Mouse (Mus musculus) thymus, postnatal 25 days (tissue): ENCODE measurements around the gene Nhlrc3.

Experiments
- DNase-seq: peaks from one replicate; pipeline ENCODE4 v3.0.0; 2022

Nhlrc3 gene

GRCm38 (mm10) chr3:53463046-53463764 is at the start of gene Nhlrc3, which contains the start of gene Proser1:
Nhlrc3 (minus strand) TSS chr3:53463332.
Proser1 (plus strand) TSS chr3:53463666.
- peak; percentile 91 for DNase-seq

DNA sequence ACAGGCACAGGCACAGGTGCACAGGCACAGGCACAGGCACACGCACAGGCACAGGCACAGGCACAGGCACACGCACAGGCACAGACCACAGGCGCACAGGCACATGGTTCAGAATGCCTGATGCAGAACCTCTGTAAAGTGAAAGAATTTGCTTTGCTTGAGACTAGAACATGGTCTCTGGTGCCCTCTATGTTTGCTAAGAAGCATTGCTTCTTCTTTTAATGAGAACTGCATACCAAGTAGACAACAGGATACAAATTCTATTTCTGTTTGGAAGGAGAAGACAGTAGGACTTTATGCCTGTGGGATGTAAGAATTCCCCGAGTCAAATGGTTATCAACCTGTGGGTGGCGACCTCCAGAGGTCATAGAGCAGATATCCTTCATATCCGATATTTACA is 39.3 kb upstream of the Nhlrc3 start:
- DNase-seq: no peak

GRCm38 (mm10) chr3:53498351-53498905 is 35.3 kb upstream of the Nhlrc3 start:
- no peak for DNase-seq

GRCm38 (mm10) chr3:53488353-53488752 is 25.2 kb upstream of the Nhlrc3 start, which contains the start of gene Stoml3:
Stoml3 (plus strand) TSS chr3:53488653.
- DNase-seq: no peak

DNA sequence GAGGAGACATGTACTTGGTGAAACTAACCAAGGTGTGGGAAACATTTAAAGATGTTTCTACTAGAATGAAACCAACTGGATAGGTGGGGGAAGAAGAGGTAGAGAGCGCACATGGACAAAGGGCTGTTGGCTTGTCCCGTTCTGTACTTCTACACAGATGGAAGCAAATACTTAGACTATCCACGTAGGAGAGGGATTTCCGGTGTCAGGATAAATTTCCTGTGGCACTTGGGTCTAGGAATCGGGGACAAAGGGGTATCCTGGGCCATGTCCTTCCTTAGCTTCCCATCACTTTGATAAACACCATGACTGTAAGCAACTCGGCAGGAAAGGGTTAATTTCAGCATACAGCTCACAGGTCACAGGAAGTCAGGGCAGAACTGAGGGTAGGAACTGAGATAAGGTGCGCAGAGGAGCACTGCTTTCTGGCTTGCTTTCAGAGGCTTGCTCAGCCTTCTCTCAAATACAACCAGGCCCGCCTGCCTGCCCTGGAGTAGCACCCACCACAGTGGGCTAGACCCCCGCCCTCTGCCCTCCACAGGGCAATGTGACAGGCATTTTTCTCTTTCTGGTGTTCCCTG is 24.0 kb upstream of the Nhlrc3 start:
- DNase-seq: no peak

DNA sequence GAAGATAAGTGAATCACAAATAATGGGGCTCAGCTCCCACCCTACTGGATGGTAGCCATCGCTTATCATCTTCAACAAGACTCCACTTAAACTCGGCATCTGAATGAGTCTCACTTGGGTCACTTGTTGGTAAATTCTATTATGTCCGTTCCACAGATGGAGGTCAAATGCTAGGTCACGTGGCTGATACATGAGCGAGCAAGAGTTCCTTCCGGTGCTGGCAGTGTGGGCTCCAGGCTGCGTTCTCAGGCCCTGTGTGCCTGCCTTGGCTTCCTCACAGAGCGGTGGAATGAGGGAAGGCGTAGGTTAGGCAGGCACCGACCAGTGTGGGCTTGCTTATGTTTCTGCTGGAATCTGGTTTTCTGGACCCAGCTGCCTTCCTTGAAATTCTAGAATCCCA is 23.4 kb upstream of the Nhlrc3 start:
- DNase-seq: no peak

GRCm38 (mm10) chr3:53483414-53484059 is 20.4 kb upstream of the Nhlrc3 start:
- DNase-seq: no peak

GRCm38 (mm10) chr3:53478419-53479046 is 15.4 kb upstream of the Nhlrc3 start:
- no peak for DNase-seq

DNA sequence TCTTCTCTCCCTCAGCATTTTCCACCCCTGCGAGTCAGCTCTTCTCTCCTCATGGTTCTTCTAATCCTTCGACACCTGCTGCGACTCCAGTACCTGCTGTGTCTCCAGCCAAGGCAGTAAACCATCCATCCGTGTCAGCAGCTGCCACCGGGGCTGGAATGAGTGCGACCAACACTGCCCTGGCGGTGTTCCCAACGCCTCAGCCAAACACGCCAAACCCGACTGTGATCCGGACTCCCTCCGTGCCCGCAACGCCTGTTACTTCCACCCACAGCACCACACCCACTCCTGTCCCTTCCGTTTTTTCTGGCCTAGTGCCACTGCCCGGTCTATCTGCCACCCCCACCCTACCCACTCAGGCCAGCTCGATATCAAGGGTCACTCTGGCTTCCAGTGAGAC is 14.3 kb upstream of the Nhlrc3 start:
- no peak for DNase-seq

DNA sequence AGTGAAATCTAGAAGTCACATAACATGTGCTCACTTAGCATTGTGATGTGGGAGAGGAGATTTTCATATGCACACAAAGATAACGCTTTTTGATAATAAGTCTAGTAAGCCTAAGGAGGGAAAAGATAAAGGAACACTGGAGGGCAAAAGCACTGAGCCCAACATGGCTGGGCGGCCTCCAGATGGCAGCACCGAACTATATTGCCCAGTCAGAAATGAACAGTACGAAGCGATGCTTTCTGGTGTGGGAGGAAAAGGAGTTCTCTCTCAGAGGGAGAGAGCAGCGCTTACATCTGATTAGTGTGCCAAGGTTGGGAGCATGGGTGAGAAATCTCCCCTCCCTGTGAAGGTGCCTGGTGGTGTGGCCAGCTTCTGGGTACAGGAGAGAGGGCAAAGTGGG is 12.8 kb upstream of the Nhlrc3 start:
- peak; percentile 19 for DNase-seq

GRCm38 (mm10) chr3:53474179-53474578 is 11.0 kb upstream of the Nhlrc3 start:
- no peak for DNase-seq

DNA sequence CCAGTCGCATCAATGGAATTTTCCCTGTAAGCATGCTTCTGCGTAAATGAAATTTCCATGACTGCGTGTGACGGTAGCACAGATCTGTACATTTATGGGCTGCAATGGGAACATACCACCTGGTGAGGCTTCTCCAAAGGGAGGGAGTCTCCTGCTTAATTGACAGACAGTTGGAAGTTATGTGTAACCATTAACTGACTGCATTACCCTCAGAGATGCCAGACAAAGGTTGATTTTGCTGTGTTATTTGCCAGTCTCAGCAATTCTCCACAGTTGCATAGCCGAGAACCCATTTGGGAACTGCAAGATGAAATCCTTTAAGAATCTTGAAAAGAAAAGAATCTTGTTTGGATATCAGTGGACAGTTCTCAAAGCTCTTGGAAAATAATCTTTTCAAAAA is 8.9 kb upstream of the Nhlrc3 start:
- DNase-seq: no peak

- DNase-seq: no peak
These were observed 6.5 kb upstream of the Nhlrc3 start for GRCm38 (mm10) chr3:53469650-53470049.

- no peak for DNase-seq
These were observed 4.2 kb upstream of the Nhlrc3 start for GRCm38 (mm10) chr3:53467356-53467755.

DNA sequence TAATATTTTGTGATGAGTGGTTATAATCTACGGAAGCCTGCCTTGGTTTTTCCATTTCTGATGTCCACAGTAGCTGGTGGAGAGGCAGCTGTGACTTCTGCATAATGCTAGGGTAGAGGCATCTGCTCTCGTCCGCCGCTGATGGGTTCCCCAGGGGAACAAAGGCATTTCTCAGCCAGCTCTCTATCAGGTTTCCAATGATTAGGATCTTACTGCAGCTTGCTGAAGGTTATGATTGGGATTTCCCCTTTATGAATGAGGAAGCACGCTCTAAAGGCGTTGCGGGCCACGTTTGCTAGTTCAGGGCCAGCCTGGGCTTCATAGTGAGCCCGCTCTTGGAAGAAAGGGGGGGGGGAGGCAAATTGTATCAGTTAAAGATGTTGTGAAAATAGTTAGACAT is 3.3 kb upstream of the Nhlrc3 start:
- DNase-seq: no peak

GRCm38 (mm10) chr3:53465330-53465729 is 2.2 kb upstream of the Nhlrc3 start:
- DNase-seq: no peak

DNA sequence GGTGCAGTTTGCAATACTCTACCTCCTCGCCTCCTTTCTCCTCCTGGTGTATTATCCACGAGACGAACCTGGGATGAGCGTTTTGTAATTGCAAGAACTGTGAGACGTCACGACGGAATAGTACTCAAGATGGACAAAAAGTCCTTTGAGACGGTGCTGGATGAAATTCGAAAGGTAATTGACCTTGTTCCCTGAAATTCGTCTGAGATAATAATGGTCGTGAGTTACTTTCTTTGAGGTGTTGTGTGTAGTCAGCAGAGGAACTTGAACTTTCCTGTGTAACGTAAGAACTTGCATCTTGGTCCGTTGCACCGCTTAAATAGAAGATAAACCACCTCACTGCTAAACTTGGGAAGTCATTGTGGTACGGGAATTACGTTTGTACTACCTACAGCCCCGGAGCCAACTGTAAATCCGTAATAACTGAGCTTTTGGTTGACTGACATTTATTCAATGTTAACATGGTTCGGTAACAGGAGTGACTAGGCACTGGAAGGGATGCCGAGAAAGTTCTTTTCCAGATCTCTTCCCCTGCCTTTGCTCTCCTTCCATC is 1.1 kb upstream of the Nhlrc3 start:
- peak; percentile 14 for DNase-seq

DNA sequence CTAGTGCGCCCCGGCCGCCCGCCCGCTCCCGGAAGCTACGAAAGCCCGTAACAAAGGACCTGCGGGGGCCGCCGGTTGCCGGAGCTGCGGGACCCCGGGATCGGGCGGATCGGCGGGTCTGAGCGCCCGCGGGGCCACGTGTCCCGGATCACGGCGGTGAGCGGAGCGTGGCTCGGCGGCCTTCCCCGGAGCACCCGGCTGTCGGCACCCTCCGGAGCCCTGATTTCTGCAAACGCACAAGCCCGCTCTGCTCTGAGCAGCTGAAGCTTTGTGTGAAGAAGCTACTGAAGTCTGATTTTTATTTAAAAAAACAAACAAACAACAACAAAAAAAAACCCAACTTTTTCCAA is 608 bp upstream of the Nhlrc3 start:
- no peak for DNase-seq

- no peak for DNase-seq
These were observed 459 bp downstream of the Nhlrc3 start for GRCm38 (mm10) chr3:53462701-53463045.

GRCm38 (mm10) chr3:53460106-53460505 is 3.0 kb downstream of the Nhlrc3 start:
- DNase-seq: no peak

- DNase-seq: no peak
These were observed 5.4 kb downstream of the Nhlrc3 start for GRCm38 (mm10) chr3:53457750-53458149.

DNA sequence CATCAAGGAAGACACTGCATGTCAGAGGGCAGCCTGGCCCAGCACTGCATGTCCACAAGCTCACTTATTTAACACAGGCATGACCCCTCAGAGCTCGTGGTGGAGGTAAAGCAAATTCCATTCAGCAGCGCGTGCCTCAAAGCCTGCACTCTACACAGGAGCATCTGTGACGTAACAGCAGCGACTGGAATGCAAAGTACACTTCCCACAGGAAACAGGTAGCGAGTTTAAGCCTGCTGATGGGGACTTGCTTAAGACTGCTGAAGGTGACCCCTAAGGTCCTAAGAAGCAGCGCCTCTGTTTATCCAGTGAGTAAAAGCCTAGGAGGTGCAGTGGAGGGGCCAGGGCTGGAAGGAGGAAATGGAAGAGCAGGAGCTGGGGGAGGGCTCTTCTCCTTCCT is 8.1 kb downstream of the Nhlrc3 start:
- DNase-seq: no peak

GRCm38 (mm10) chr3:53454561-53454960 is 8.6 kb downstream of the Nhlrc3 start:
- no peak for DNase-seq
